Mouse (Mus musculus): ENCODE measurements around the gene Mrgprb3. TPM values are rescaled to one million over a fixed set of nuclear protein-coding genes. Genes with fewer than 3 reads are reported as not detected.

The Mrgprb3 gene
- polyA plus RNA-seq (2014; fragmentation: Nextera tagmentation; extraction: Ambion mirVana) = not detected in 2 replicates

DNA sequence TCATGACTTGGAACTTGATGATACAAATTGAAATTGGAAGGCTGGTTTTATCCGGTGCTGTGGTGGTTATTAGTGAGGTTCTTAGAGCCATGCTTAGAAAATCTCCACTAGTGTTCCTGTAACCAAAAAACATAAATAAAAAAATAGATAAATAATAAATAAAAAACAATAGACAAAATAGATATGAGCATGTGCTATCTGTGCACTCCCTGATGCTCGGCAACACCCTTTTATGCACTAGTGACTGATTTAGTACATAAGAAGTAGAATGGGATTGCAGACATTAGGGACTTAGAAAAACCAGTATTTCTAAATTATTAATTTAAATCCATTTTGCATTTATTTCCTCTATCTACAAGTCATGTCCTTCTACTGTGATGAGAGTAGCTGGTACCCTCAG, at the start of gene Mrgprb3:
Gene Mrgprb3 (minus strand): TSS at position 101 of the 400 bp plus-strand sequence.
- Histone ChIP-seq H3K9ac (ENCODE audit: low read length) (no peak within 1 kb of the TSS), H3K9me3 (ENCODE audit: control insufficient read depth, low read length) (peaks cover 4% of the 10 kb centered on the region; the same call in 1 of the 2 replicates), H3K4me3 (ENCODE audit: low read depth, low read length) (no peak within 1 kb of the TSS), H3K36me3 (ENCODE audit: control insufficient read depth, insufficient read depth, low read length) (no peaks in the 10 kb centered on the region), H3K4me1 (ENCODE audit: control insufficient read depth, insufficient read depth, low read length) (no peaks in the 10 kb centered on the region), H3K27ac (ENCODE audit: low read depth, low read length) (no peak within 1 kb of the TSS), H3K27me3 (ENCODE audit: control insufficient read depth, insufficient read depth, low read length) (no peaks in the 10 kb centered on the region), H3K4me2 (no peak within 1 kb of the TSS)
- 89% methylated on average over 2 of the region's 2 CpGs for WGBS
- DNase-seq (ENCODE audit: low spot score, missing footprints) = no peak
- no peak for ATAC-seq (ENCODE audit: low FRiP score)

Other genes with a start within 250 kb of the Mrgprb3 start
- not detected in 2 replicates for gene Mrgprb1, start 187.5 kb downstream of the Mrgprb3 start, polyA plus RNA-seq (2014; fragmentation: Nextera tagmentation; extraction: Ambion mirVana)
- not detected in 2 replicates for gene Mrgprx2, start 144.5 kb downstream of the Mrgprb3 start, polyA plus RNA-seq (2014; fragmentation: Nextera tagmentation; extraction: Ambion mirVana)
- gene Mrgprb2, start 85.7 kb downstream of the Mrgprb3 start, polyA plus RNA-seq (2014; fragmentation: Nextera tagmentation; extraction: Ambion mirVana) = not detected in 2 replicates
- gene Zdhhc13, start 145.2 kb upstream of the Mrgprb3 start, polyA plus RNA-seq (2014; fragmentation: Nextera tagmentation; extraction: Ambion mirVana) = 37.4 and 43.1 TPM in 2 replicates
- gene Csrp3, start 204.2 kb upstream of the Mrgprb3 start, polyA plus RNA-seq (2014; fragmentation: Nextera tagmentation; extraction: Ambion mirVana) = 0.19 TPM in 1 of 2 replicates, not detected in the other
- 14.5 and 15.5 TPM in 2 replicates for gene E2f8, start 237.8 kb upstream of the Mrgprb3 start, polyA plus RNA-seq (2014; fragmentation: Nextera tagmentation; extraction: Ambion mirVana)